Mouse (Mus musculus): Measurements from ENCODE around the gene Ddx23.

- no peak for TF ChIP-seq CTCF (IDR thresholded peaks at IDR 0.05; ENCODE audit: extremely low read depth, insufficient read depth, insufficient read length, insufficient replicate concordance)
- TF ChIP-seq POLR2A (IDR thresholded peaks at IDR 0.05; ENCODE audit: low read depth, low read length): no peak
Observed at GRCm38 (mm10) chr15:98673732-98674131, 11.0 kb upstream of the Ddx23 start.

Data from spleen, adult 2 months (tissue).